Mouse (Mus musculus) embryonic facial prominence, embryonic 14.5 days (tissue): ENCODE measurements around the gene Lrrc2. TPM values are rescaled to one million over a fixed set of nuclear protein-coding genes. Genes with fewer than 3 reads are reported as not detected.

Source experiments
- ATAC-seq: fragments of 200-750 bp; cut with Nextera tagmentation; 2 replicates; pipeline ENCODE4 v1.8.0; 2017; ENCODE audit warnings: low read depth, moderate number of reproducible peaks, moderate TSS enrichment
- DNase-seq: peaks from one replicate; pipeline ENCODE4 v3.0.0-alpha.2; 2015; ENCODE audit warnings: low spot score
- H3K27ac ChIP-seq: fragments of 300-500 bp; sonication (generic); replicated peaks from 2 replicates; pipeline ENCODE4 v1.5.1; 2014; ENCODE audit warnings: low read depth, mild to moderate bottlenecking, low read length, moderate library complexity
- H3K27me3 ChIP-seq: fragments of 300-500 bp; sonication (generic); replicated peaks from 2 replicates; pipeline ENCODE4 v1.6.1; 2014; ENCODE audit warnings: low read length; ENCODE audit not compliant: control insufficient read depth, insufficient read depth
- H3K36me3 ChIP-seq: fragments of 300-500 bp; sonication (generic); 2 replicates; pipeline ENCODE4 v1.6.1; 2014; ENCODE audit warnings: low read length, mixed read lengths; ENCODE audit not compliant: control insufficient read depth, insufficient read depth
- H3K4me1 ChIP-seq: fragments of 300-500 bp; sonication (generic); 2 replicates; pipeline ENCODE4 v1.6.1; 2014; ENCODE audit warnings: antibody characterized with exemption, low read length; ENCODE audit not compliant: control insufficient read depth, insufficient read depth
- H3K4me2 ChIP-seq: fragments of 300-500 bp; sonication (generic); 2 replicates; pipeline ENCODE4 v1.6.1; 2014; ENCODE audit warnings: low read depth, mild to moderate bottlenecking, low read length, moderate library complexity, mixed read lengths
- H3K4me3 ChIP-seq: fragments of 300-500 bp; sonication (generic); 2 replicates; pipeline ENCODE4 v1.5.1; 2014; ENCODE audit warnings: low read depth, mild to moderate bottlenecking, low read length
- H3K9ac ChIP-seq: fragments of 300-500 bp; sonication (generic); 2 replicates; pipeline ENCODE4 v1.6.1; 2014; ENCODE audit warnings: low read depth, mild to moderate bottlenecking, low read length, moderate library complexity, mixed read lengths
- H3K9me3 ChIP-seq: fragments of 300-500 bp; sonication (generic); 2 replicates; pipeline ENCODE4 v1.6.1; 2016; ENCODE audit warnings: low read length; ENCODE audit not compliant: control insufficient read depth
- WGBS: fragments of 180-500 bp; shearing (Covaris S2); extraction: QIAGEN DNeasy Blood & Tissue Kit; methylation state at CpG from one replicate; pipeline ENCODE4 v1.1.7; 2014; 5-methylcytosine and 5-hydroxymethylcytosine counted together
- polyA plus RNA-seq: library from polyadenylated mRNA; unstranded; fragments of >200 nt; fragmentation: Nextera tagmentation; extraction: Ambion mirVana; gene quantifications from 2 replicates; pipeline ENCODE4 v1.2.1, GENCODE M21; 2014

The Lrrc2 gene
- polyA plus RNA-seq, 1 experiment from 2014 or later = 0.21 TPM

DNA sequence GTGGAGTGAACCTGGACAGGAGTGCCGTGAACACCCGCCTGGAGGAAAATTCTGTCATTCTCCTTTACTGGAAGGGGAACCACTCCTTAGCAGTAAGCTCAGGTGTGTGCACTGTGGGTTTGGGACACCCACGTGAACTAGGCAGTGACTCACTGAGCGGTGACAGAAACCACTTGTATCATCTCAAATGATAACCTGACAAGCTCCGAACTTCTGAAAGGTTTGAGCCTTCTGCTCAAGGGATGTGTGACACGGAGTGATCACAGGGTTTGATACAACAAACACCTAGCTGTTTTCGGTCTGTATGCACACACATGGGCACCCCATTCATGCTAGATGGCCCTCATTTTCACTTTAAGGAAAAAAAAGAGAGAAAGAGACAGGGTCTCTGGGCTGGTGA, 34.6 kb upstream of the Lrrc2 start, which contains the start of gene Fam240a:
Gene Fam240a (minus strand): TSS at position 76 of the 400 bp plus-strand sequence.
- Histone ChIP-seq H3K9me3 (no peaks in the 10 kb centered on the region), H3K27ac (no peak within 1 kb of the TSS), H3K4me3 (no peak within 1 kb of the TSS), H3K4me2 (no peak within 1 kb of the TSS), H3K36me3 (no peaks in the 10 kb centered on the region), H3K4me1 (peaks cover 4% of the 10 kb centered on the region; the same call in 1 of the 2 replicates), H3K9ac (no peak within 1 kb of the TSS), H3K27me3 (no peaks in the 10 kb centered on the region)
- DNase-seq = no peak
- WGBS = 82% methylated on average over 7 of the region's 7 CpGs
- ATAC-seq = no peak

GRCm38 (mm10) chr9:110920665-110921419, 30.5 kb upstream of the Lrrc2 start:
- ATAC-seq = 0 out of 2 replicates have a peak, but pooled peaks have one; percentile 18
- WGBS = 39% methylated on average over 15 of the region's 15 CpGs

GRCm38 (mm10) chr9:110922759-110923158, 28.6 kb upstream of the Lrrc2 start:
- 14% methylated on average over 7 of the region's 7 CpGs for WGBS
- DNase-seq (peak; percentile 75), ATAC-seq (no peak)
- no peaks in the 10 kb centered on the region for H3K9me3 ChIP-seq
- H3K4me1 ChIP-seq = peaks cover 4% of the 10 kb centered on the region; the same call in 1 of the 2 replicates
- no peak overlapping the region for H3K9ac ChIP-seq
- H3K27ac ChIP-seq = no peak overlapping the region
- H3K4me3 ChIP-seq = no peak overlapping the region
- no peaks in the 10 kb centered on the region for H3K27me3 ChIP-seq
- H3K4me2 ChIP-seq = no peak overlapping the region
- no peaks in the 10 kb centered on the region for H3K36me3 ChIP-seq

More at GRCm38 (mm10) chr9:110920665-110921419, 30.5 kb upstream of the Lrrc2 start:
- Histone ChIP-seq H3K27me3 (no peaks in the 10 kb centered on the region), H3K9me3 (no peaks in the 10 kb centered on the region), H3K36me3 (no peaks in the 10 kb centered on the region), H3K4me1 (peaks cover 4% of the 10 kb centered on the region; the same call in 1 of the 2 replicates), H3K9ac (no peak overlapping the region), H3K4me3 (no peak overlapping the region), H3K4me2 (peak overlapping the region; percentile 17; the same call in 1 of the 2 replicates), H3K27ac (peak overlapping the region; percentile 48; the same call in 1 of the 2 replicates)
- DNase-seq = peak; percentile 65

GRCm38 (mm10) chr9:110931573-110931972, 19.8 kb upstream of the Lrrc2 start:
- H3K36me3 ChIP-seq = no peaks in the 10 kb centered on the region
- no peak for DNase-seq
- no peaks in the 10 kb centered on the region for H3K9me3 ChIP-seq
- no peak overlapping the region for H3K4me3 ChIP-seq
- ATAC-seq = no peak
- H3K27ac ChIP-seq = no peak overlapping the region
- 66% methylated on average over 6 of the region's 6 CpGs for WGBS
- no peaks in the 10 kb centered on the region for H3K27me3 ChIP-seq
- H3K4me1 ChIP-seq = no peaks in the 10 kb centered on the region
- H3K9ac ChIP-seq = no peak overlapping the region
- H3K4me2 ChIP-seq = no peak overlapping the region

- H3K9ac ChIP-seq = no peak overlapping the region
- no peaks in the 10 kb centered on the region for H3K9me3 ChIP-seq
- WGBS = 82% methylated on average over 12 of the region's 12 CpGs
- ATAC-seq = no peak
- no peaks in the 10 kb centered on the region for H3K4me1 ChIP-seq
- no peak overlapping the region for H3K4me3 ChIP-seq
- no peak overlapping the region for H3K4me2 ChIP-seq
- H3K27ac ChIP-seq = no peak overlapping the region
- no peaks in the 10 kb centered on the region for H3K36me3 ChIP-seq
- H3K27me3 ChIP-seq = no peaks in the 10 kb centered on the region
- no peak for DNase-seq
Observed at GRCm38 (mm10) chr9:110933850-110934437, 17.4 kb upstream of the Lrrc2 start.

GRCm38 (mm10) chr9:110935941-110936340, 15.4 kb upstream of the Lrrc2 start:
- WGBS = 84% methylated on average over 7 of the region's 7 CpGs
- Histone ChIP-seq H3K36me3 (no peaks in the 10 kb centered on the region), H3K27me3 (no peaks in the 10 kb centered on the region), H3K9me3 (no peaks in the 10 kb centered on the region), H3K4me3 (no peak overlapping the region), H3K27ac (no peak overlapping the region), H3K4me2 (no peak overlapping the region), H3K9ac (no peak overlapping the region), H3K4me1 (no peaks in the 10 kb centered on the region)
- DNase-seq (no peak), ATAC-seq (no peak)

GRCm38 (mm10) chr9:110937506-110938490, 13.5 kb upstream of the Lrrc2 start:
- Histone ChIP-seq H3K36me3 (no peaks in the 10 kb centered on the region), H3K4me2 (no peak overlapping the region), H3K27me3 (no peaks in the 10 kb centered on the region), H3K4me1 (no peaks in the 10 kb centered on the region), H3K9ac (no peak overlapping the region), H3K27ac (no peak overlapping the region), H3K4me3 (no peak overlapping the region), H3K9me3 (no peaks in the 10 kb centered on the region)
- no peak for ATAC-seq
- 62% methylated on average over 12 of the region's 12 CpGs for WGBS
- no peak for DNase-seq

DNA sequence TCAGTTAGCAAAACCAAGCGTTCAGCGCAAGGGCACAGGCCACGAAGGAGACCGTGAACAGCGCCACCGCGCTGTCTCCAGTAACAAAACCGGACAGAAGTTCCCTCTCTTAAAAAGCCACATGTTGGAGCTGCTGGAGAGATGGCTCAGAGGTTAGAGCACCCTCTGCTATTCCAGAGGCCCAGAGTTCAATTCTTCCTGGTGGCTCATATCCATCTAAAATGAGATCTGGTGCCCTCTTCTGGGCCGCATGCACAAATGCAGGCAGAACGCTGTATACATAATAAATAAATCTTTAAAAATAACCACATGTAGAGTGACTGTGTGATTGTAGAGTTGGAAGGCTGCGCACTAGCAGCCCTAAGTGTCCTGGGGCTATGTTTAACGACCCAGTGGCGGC, 7.1 kb upstream of the Lrrc2 start:
- no peaks in the 10 kb centered on the region for H3K36me3 ChIP-seq
- peaks cover 46% of the 10 kb centered on the region for H3K27me3 ChIP-seq
- ATAC-seq = no peak
- H3K4me2 ChIP-seq = no peak overlapping the region
- no peaks in the 10 kb centered on the region for H3K4me1 ChIP-seq
- no peak for DNase-seq
- H3K9me3 ChIP-seq = no peaks in the 10 kb centered on the region
- H3K27ac ChIP-seq = no peak overlapping the region; the same call in 1 of the 2 replicates
- no peak overlapping the region for H3K4me3 ChIP-seq
- H3K9ac ChIP-seq = no peak overlapping the region
- 32% methylated on average over 13 of the region's 13 CpGs for WGBS
